Mouse (Mus musculus): ENCODE data around the gene Dock4. TPM values are rescaled to one million over a fixed set of nuclear protein-coding genes. Genes with fewer than 3 reads are reported as not detected.

Gene Dock4
- total RNA-seq, 2 experiments from 2014 or later: 8.2 to 10.1 TPM

- DNase-seq (ENCODE audit: low spot score): no peak
These were observed 369.1 kb downstream of the Dock4 start for GRCm38 (mm10) chr12:40814659-40815363.

GRCm38 (mm10) chr12:40818046-40818708, 372.4 kb downstream of the Dock4 start:
- DNase-seq (ENCODE audit: low spot score): no peak

GRCm38 (mm10) chr12:40823631-40824030, 377.9 kb downstream of the Dock4 start:
- DNase-seq (ENCODE audit: low spot score): no peak

GRCm38 (mm10) chr12:40824251-40824650, 378.5 kb downstream of the Dock4 start:
- DNase-seq (ENCODE audit: low spot score): no peak

GRCm38 (mm10) chr12:40825935-40826460, 380.2 kb downstream of the Dock4 start:
- no peak for DNase-seq (ENCODE audit: low spot score)

GRCm38 (mm10) chr12:40826491-40826890, 380.7 kb downstream of the Dock4 start:
- no peak for DNase-seq (ENCODE audit: low spot score)

- no peak for DNase-seq (ENCODE audit: low spot score)
These were observed 382.3 kb downstream of the Dock4 start for GRCm38 (mm10) chr12:40828025-40828424.

- no peak for DNase-seq (ENCODE audit: low spot score)
These were observed 383.5 kb downstream of the Dock4 start for GRCm38 (mm10) chr12:40829269-40829668.

GRCm38 (mm10) chr12:40832157-40832556, 386.4 kb downstream of the Dock4 start:
- DNase-seq (ENCODE audit: low spot score): peak; percentile 9

GRCm38 (mm10) chr12:40836924-40837323, 391.2 kb downstream of the Dock4 start:
- no peak for DNase-seq (ENCODE audit: low spot score)

GRCm38 (mm10) chr12:40837597-40838337, 392.0 kb downstream of the Dock4 start:
- peak; percentile 67 for DNase-seq (ENCODE audit: low spot score)

GRCm38 (mm10) chr12:40838338-40838695, 392.6 kb downstream of the Dock4 start:
- no peak for DNase-seq (ENCODE audit: low spot score)

- no peak for DNase-seq (ENCODE audit: low spot score)
These were observed 393.2 kb downstream of the Dock4 start for GRCm38 (mm10) chr12:40838940-40839339.

- DNase-seq (ENCODE audit: low spot score): no peak
These were observed 394.1 kb downstream of the Dock4 start for GRCm38 (mm10) chr12:40839817-40840216.

- DNase-seq (ENCODE audit: low spot score): no peak
These were observed 396.7 kb downstream of the Dock4 start for GRCm38 (mm10) chr12:40842251-40842988.

GRCm38 (mm10) chr12:40842991-40843390, 397.2 kb downstream of the Dock4 start:
- no peak for DNase-seq (ENCODE audit: low spot score)

- no peak for DNase-seq (ENCODE audit: low spot score)
These were observed 397.8 kb downstream of the Dock4 start for GRCm38 (mm10) chr12:40843474-40844080.

- DNase-seq (ENCODE audit: low spot score): no peak
These were observed 398.6 kb downstream of the Dock4 start for GRCm38 (mm10) chr12:40844324-40844723.

- no peak for DNase-seq (ENCODE audit: low spot score)
These were observed 409.1 kb downstream of the Dock4 start for GRCm38 (mm10) chr12:40854705-40855367.

GRCm38 (mm10) chr12:40857466-40857865, 411.7 kb downstream of the Dock4 start:
- DNase-seq (ENCODE audit: low spot score): no peak

All from gastrocnemius, adult 18-20 months (tissue).